Mouse (Mus musculus): ENCODE measurements around the gene Gm2a. TPM values are rescaled to one million over a fixed set of nuclear protein-coding genes. Genes with fewer than 3 reads are reported as not detected.

The Gm2a gene
- polyA plus RNA-seq (2014; fragmentation: Nextera tagmentation; extraction: Ambion mirVana): 13.9 and 15.9 TPM in 2 replicates

GRCm38 (mm10) chr11:55097463-55098188 lies at the start of gene Gm2a:
TSS of gene Gm2a (plus strand) at chr11:55098115.
- peak; percentile 98 for ATAC-seq (replicated peaks; ENCODE audit: low FRiP score)

GRCm38 (mm10) chr11:55050837-55051510 lies 46.9 kb upstream of the Gm2a start:
- WGBS: 67% methylated on average over 7 of the region's 7 CpGs

More at GRCm38 (mm10) chr11:55097463-55098188, at the start of gene Gm2a:
- no peaks in the 10 kb centered on the region for H3K27me3 ChIP-seq (replicated peaks; ENCODE audit: control insufficient read depth, insufficient read depth, low read length)
- peaks cover 12% of the 10 kb centered on the region for H3K4me1 ChIP-seq (replicated peaks; ENCODE audit: control insufficient read depth, insufficient read depth, low read length)
- no peaks in the 10 kb centered on the region for H3K9me3 ChIP-seq (ENCODE audit: control insufficient read depth, low read length)
- peak within 1 kb of the TSS; percentile 84 for H3K4me2 ChIP-seq
- H3K9ac ChIP-seq (ENCODE audit: low read depth, low read length): peak within 1 kb of the TSS; percentile 47
- no peaks in the 10 kb centered on the region for H3K36me3 ChIP-seq (ENCODE audit: control insufficient read depth, insufficient read depth, low read length)
- H3K4me3 ChIP-seq (ENCODE audit: low read depth, low read length): peak within 1 kb of the TSS; percentile 55
- peak within 1 kb of the TSS; percentile 28; the same call in 1 of the 2 replicates for H3K27ac ChIP-seq (ENCODE audit: low read depth, low read length)
- 2% methylated on average over 45 of the region's 45 CpGs for WGBS
- peak; percentile 98 for DNase-seq (ENCODE audit: low spot score)

GRCm38 (mm10) chr11:55057511-55057910 lies 40.4 kb upstream of the Gm2a start:
- no peaks in the 10 kb centered on the region for H3K9me3 ChIP-seq (ENCODE audit: control insufficient read depth, low read length)
- no peaks in the 10 kb centered on the region for H3K27me3 ChIP-seq (replicated peaks; ENCODE audit: control insufficient read depth, insufficient read depth, low read length)
- no peak for ATAC-seq (replicated peaks; ENCODE audit: low FRiP score)
- no peaks in the 10 kb centered on the region for H3K4me1 ChIP-seq (replicated peaks; ENCODE audit: control insufficient read depth, insufficient read depth, low read length)
- no peak overlapping the region for H3K27ac ChIP-seq (ENCODE audit: low read depth, low read length)
- H3K4me3 ChIP-seq (ENCODE audit: low read depth, low read length): no peak overlapping the region
- 72% methylated on average over 3 of the region's 3 CpGs for WGBS
- no peak overlapping the region for H3K9ac ChIP-seq (ENCODE audit: low read depth, low read length)
- DNase-seq (ENCODE audit: low spot score): no peak
- H3K36me3 ChIP-seq (ENCODE audit: control insufficient read depth, insufficient read depth, low read length): no peaks in the 10 kb centered on the region
- no peak overlapping the region for H3K4me2 ChIP-seq

More at GRCm38 (mm10) chr11:55050837-55051510, 46.9 kb upstream of the Gm2a start:
- ATAC-seq (replicated peaks; ENCODE audit: low FRiP score) (no peak), DNase-seq (ENCODE audit: low spot score) (no peak)
- H3K9ac ChIP-seq (ENCODE audit: low read depth, low read length): no peak overlapping the region
- H3K9me3 ChIP-seq (ENCODE audit: control insufficient read depth, low read length): no peaks in the 10 kb centered on the region
- no peaks in the 10 kb centered on the region for H3K27me3 ChIP-seq (replicated peaks; ENCODE audit: control insufficient read depth, insufficient read depth, low read length)
- no peaks in the 10 kb centered on the region for H3K4me1 ChIP-seq (replicated peaks; ENCODE audit: control insufficient read depth, insufficient read depth, low read length)
- H3K27ac ChIP-seq (ENCODE audit: low read depth, low read length): no peak overlapping the region
- no peaks in the 10 kb centered on the region for H3K36me3 ChIP-seq (ENCODE audit: control insufficient read depth, insufficient read depth, low read length)
- H3K4me2 ChIP-seq: no peak overlapping the region
- no peak overlapping the region for H3K4me3 ChIP-seq (ENCODE audit: low read depth, low read length)

- DNase-seq (ENCODE audit: low spot score) (no peak), ATAC-seq (replicated peaks; ENCODE audit: low FRiP score) (no peak)
- 76% methylated on average over 5 of the region's 5 CpGs for WGBS
- Histone ChIP-seq H3K36me3 (ENCODE audit: control insufficient read depth, insufficient read depth, low read length) (no peaks in the 10 kb centered on the region), H3K27me3 (replicated peaks; ENCODE audit: control insufficient read depth, insufficient read depth, low read length) (no peaks in the 10 kb centered on the region), H3K27ac (ENCODE audit: low read depth, low read length) (no peak overlapping the region), H3K9me3 (ENCODE audit: control insufficient read depth, low read length) (no peaks in the 10 kb centered on the region), H3K4me1 (replicated peaks; ENCODE audit: control insufficient read depth, insufficient read depth, low read length) (no peaks in the 10 kb centered on the region), H3K9ac (ENCODE audit: low read depth, low read length) (no peak overlapping the region), H3K4me3 (ENCODE audit: low read depth, low read length) (no peak overlapping the region), H3K4me2 (no peak overlapping the region)
These were observed 37.1 kb upstream of the Gm2a start for GRCm38 (mm10) chr11:55060802-55061201.

GRCm38 (mm10) chr11:55062856-55063255 lies 35.1 kb upstream of the Gm2a start:
- H3K27ac ChIP-seq (ENCODE audit: low read depth, low read length): no peak overlapping the region
- no peak overlapping the region for H3K9ac ChIP-seq (ENCODE audit: low read depth, low read length)
- H3K4me2 ChIP-seq: no peak overlapping the region
- H3K27me3 ChIP-seq (replicated peaks; ENCODE audit: control insufficient read depth, insufficient read depth, low read length): no peaks in the 10 kb centered on the region
- no peak for DNase-seq (ENCODE audit: low spot score)
- no peaks in the 10 kb centered on the region for H3K4me1 ChIP-seq (replicated peaks; ENCODE audit: control insufficient read depth, insufficient read depth, low read length)
- no peaks in the 10 kb centered on the region for H3K36me3 ChIP-seq (ENCODE audit: control insufficient read depth, insufficient read depth, low read length)
- H3K9me3 ChIP-seq (ENCODE audit: control insufficient read depth, low read length): no peaks in the 10 kb centered on the region
- WGBS: 36% methylated on average over 5 of the region's 5 CpGs
- no peak for ATAC-seq (replicated peaks; ENCODE audit: low FRiP score)
- no peak overlapping the region for H3K4me3 ChIP-seq (ENCODE audit: low read depth, low read length)

GRCm38 (mm10) chr11:55066921-55067320 lies 31.0 kb upstream of the Gm2a start:
- Histone ChIP-seq H3K9ac (ENCODE audit: low read depth, low read length) (no peak overlapping the region), H3K27me3 (replicated peaks; ENCODE audit: control insufficient read depth, insufficient read depth, low read length) (no peaks in the 10 kb centered on the region), H3K4me1 (replicated peaks; ENCODE audit: control insufficient read depth, insufficient read depth, low read length) (no peaks in the 10 kb centered on the region), H3K36me3 (ENCODE audit: control insufficient read depth, insufficient read depth, low read length) (no peaks in the 10 kb centered on the region), H3K27ac (ENCODE audit: low read depth, low read length) (no peak overlapping the region), H3K4me3 (ENCODE audit: low read depth, low read length) (no peak overlapping the region), H3K9me3 (ENCODE audit: control insufficient read depth, low read length) (no peaks in the 10 kb centered on the region), H3K4me2 (no peak overlapping the region)
- DNase-seq (ENCODE audit: low spot score): no peak
- 62% methylated on average over 4 of the region's 4 CpGs for WGBS
- ATAC-seq (replicated peaks; ENCODE audit: low FRiP score): no peak

- Histone ChIP-seq H3K27ac (ENCODE audit: low read depth, low read length) (no peak overlapping the region), H3K36me3 (ENCODE audit: control insufficient read depth, insufficient read depth, low read length) (no peaks in the 10 kb centered on the region), H3K27me3 (replicated peaks; ENCODE audit: control insufficient read depth, insufficient read depth, low read length) (no peaks in the 10 kb centered on the region), H3K4me2 (no peak overlapping the region), H3K9me3 (ENCODE audit: control insufficient read depth, low read length) (no peaks in the 10 kb centered on the region), H3K4me1 (replicated peaks; ENCODE audit: control insufficient read depth, insufficient read depth, low read length) (no peaks in the 10 kb centered on the region), H3K4me3 (ENCODE audit: low read depth, low read length) (no peak overlapping the region), H3K9ac (ENCODE audit: low read depth, low read length) (no peak overlapping the region)
- DNase-seq (ENCODE audit: low spot score) (no peak), ATAC-seq (replicated peaks; ENCODE audit: low FRiP score) (no peak)
- 52% methylated on average over 2 of the region's 2 CpGs for WGBS
These were observed 28.9 kb upstream of the Gm2a start for GRCm38 (mm10) chr11:55069023-55069422.

- no peak for ATAC-seq (replicated peaks; ENCODE audit: low FRiP score)
These were observed 26.6 kb upstream of the Gm2a start for GRCm38 (mm10) chr11:55071344-55071743.

More at GRCm38 (mm10) chr11:55071344-55071743, 26.6 kb upstream of the Gm2a start:
- Histone ChIP-seq H3K36me3 (ENCODE audit: control insufficient read depth, insufficient read depth, low read length) (no peaks in the 10 kb centered on the region), H3K27me3 (replicated peaks; ENCODE audit: control insufficient read depth, insufficient read depth, low read length) (no peaks in the 10 kb centered on the region), H3K9me3 (ENCODE audit: control insufficient read depth, low read length) (no peaks in the 10 kb centered on the region), H3K4me1 (replicated peaks; ENCODE audit: control insufficient read depth, insufficient read depth, low read length) (no peaks in the 10 kb centered on the region), H3K4me3 (ENCODE audit: low read depth, low read length) (no peak overlapping the region), H3K27ac (ENCODE audit: low read depth, low read length) (no peak overlapping the region), H3K9ac (ENCODE audit: low read depth, low read length) (no peak overlapping the region), H3K4me2 (no peak overlapping the region)
- no peak for DNase-seq (ENCODE audit: low spot score)
- WGBS: 86% methylated on average over 5 of the region's 5 CpGs

Measured in liver, embryonic 11.5 days (tissue).